Mouse (Mus musculus): Measurements from ENCODE around the gene Hsd3b7.
"Not testable (repeated sequence)": the region's sequence is repeated elsewhere in the genome, so short reads cannot be mapped to it uniquely, and the experiment has no call there.

Hsd3b7 gene

DNA sequence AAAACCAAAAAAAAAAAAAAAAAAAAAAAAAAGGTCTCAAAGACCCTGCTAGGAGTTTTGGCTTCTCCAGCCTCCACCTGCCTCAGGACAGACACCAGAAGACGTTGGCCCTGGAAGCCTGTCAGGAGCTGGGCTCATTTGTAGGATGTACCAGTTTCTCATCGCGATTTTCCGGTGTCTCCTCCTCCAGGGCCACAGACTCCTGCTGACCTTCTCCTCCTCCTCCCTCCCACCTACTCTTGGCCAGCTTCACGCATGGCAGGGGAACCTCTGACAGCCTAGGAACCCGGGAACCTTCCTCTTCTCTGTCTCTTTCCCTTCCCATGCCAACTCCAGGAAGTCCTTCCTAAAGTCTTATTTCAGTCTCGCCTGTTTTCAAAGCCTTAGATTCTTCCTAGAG, 16.6 kb downstream of the Hsd3b7 start:
- no peak for DNase-seq (ENCODE audit: low spot score)

DNA sequence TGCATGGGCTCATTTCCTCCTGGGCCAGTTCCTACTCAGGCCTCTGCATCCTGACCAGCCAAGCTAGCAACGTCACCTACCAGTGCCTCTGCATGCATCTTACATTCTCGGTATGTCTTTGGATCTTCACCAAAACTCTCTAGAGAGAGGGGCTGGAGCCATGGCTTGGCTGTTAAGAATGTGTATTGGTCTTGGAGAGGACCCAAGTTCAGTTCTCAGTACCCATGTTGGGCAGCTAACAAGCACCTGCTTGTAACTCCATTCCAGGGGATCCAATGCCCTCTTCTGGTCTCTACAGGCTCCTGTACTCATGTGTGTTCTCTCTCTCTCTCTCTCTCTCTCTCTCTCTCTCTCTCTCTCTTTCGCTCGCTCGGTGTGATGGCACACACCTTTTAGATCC, 17.4 kb downstream of the Hsd3b7 start:
- DNase-seq (ENCODE audit: low spot score) = no peak

DNA sequence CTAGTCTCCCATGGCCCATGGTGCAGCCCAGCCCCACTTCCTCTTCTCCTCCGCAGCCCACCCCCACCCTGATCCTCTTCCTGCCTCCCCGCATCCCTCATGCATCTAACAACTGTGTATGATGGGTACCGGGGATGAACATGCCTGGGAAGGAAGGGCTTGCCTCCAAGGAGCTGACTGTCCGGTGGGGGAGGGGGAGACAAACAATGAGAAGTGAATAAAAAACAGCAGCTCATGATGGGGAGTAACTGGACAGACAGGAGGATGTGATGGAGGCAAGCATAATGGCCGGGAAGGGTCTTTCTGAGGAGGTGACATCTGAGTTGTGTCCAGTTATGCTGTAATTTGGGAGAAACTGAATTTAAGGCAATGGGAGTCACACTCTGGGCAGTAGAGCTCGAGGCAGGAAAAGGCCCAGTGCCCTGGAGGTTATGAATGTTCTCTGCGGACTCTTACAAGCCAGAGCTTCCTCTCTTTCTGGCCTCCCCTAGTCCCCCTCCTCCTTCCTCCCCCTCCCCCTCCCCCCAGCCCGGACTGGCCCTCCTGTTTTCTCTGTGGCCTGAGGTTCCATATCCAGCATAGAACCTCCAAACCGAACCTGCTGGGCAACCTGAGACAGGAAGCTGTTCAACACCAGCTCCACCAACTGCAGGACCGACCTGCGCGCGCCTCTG, 20.6 kb downstream of the Hsd3b7 start:
- no peak for DNase-seq (ENCODE audit: low spot score)

DNA sequence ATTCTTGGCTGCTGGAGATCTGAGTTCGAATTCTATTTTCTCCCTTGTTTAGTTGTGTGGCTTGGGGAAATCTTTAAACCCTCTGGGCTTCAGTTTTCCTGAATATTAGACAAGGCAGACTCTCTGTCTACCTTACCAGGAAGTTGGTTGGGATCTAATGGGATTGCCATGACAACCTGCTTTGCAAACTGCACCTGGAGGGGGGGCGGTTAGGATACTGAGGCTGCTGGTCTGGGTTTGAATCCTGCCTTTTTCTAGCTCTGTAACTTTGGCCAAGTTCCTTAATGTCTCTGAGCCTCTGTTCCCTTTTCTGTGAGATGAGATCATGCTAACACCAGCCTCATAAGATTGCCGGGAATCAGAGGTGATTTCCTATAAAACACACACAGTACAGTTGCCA, 22.1 kb downstream of the Hsd3b7 start:
- DNase-seq (ENCODE audit: low spot score) = no peak

DNA sequence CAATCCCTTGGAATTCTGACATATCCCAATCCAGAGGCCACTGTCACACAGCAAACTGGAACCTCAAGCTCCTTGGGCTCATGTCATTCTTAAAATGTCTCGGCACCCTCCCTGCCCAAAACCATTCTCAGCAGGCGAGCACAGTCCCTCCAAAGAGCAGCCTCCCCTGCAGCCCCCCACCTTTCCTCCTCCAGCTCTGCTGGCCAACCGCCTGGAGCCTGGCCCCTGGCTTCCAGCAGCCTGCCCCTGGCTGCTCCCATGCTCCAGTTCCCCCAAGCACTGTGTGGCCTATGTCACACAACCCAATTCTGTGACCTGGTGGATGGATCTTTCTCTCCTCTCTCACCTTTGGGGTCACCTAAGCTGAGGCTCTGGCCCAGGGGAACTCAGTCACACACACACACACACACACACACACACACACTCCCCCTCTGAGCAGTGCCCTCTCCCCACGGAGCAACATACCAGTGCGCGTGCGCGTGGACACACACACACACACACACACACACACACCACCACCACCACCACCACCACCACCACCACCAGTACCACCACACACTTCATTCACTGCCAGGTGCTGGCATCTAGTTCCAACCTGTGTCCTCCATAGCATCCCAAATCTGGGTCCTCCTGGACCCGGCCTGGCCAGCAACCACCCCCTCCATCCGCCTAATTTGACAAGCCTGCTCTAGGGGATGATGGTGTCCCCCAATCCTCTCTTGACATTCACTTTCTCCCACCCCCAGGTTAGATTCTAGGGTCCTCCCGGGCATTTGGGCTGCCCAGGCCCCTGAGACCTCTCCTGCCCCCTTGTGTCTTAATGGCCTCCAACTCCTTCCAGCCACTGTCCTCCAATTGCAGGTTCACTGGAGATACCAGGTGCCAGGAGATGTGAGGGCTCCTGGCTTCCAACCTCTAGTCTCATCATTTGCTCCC, 23.1 kb downstream of the Hsd3b7 start:
- peak; percentile 16 for DNase-seq (ENCODE audit: low spot score)

DNA sequence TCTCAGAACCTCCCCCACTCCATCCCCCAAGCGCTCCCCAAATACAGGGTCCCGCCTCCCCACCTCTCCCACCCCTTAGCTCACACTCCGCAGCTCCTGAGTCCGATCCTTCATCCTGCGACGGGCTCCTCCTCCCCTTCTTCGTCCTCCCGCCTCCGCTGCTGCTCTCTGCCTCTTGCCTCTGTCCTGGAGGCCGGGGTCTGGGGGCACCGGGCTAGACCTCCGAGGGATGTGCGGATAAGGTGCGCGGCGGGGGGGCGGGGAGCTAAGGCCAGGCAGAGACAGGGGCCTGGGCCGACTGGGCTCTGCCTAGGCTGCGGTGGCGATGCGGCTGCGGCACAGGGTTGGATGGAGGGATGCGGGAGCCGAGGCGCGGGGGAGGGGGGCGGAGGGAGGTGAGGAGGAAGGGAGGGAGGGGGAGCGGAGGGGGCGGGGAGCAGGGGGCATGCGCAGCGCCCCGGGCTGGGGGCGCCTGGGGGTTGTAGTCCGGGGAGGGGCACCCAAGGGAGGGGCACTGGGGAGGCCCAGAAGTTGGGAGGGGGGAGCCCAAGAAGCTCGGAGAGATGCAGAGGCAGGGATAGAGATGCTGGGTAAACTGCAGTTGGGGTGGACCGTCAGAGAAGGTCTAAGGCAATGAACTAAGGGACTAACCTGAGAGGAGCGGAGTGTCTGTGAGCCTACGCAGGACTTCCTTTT, 23.9 kb downstream of the Hsd3b7 start, which contains the start of the genes Stx4a and Stx1b:
Gene Stx4a, plus strand, starts transcription at position 119 of the 696 bp plus-strand sequence.
Gene Stx1b, minus strand, starts transcription at position 374 of the 696 bp plus-strand sequence.
- peak; percentile 68 for DNase-seq (ENCODE audit: low spot score)

DNA sequence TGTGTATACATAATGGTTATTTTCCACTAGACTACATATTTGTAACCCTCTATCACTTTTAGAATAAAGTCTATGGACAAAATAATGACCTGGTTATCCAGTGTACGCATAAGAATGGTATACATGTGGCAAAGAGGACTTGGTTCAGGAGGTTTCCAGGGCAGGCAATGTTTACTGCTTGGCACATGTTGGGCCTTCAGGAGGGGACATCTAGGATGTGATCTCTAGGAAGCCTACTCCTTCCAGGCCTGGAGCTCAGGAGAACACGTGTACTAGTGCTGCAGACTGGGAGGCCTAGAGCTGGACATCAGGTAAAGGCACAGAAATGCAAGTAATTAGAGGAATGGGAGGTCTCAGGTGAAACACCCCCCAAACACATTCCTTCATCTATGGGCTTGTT, 35.1 kb downstream of the Hsd3b7 start:
- no peak for DNase-seq (ENCODE audit: low spot score)

DNA sequence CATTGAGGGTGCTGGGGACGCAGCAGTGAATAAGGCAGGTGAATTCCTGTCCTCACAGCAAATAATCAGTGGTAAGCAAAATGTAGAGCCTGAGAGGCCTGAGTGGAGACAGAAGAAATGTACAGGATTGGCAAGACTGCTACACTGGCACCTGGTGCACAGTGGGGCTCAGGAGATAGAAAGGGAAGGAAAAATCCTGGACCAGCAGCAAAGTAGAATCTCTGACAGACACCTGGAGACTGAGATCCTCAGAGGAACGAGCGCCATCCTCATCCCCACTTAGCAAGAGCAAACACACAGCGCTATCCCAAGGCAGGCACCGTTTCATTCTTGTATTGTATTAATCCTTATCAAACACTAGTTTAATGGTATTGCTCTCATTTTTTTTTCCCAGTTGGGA, 37.1 kb downstream of the Hsd3b7 start:
- no peak for DNase-seq (ENCODE audit: low spot score)

DNA sequence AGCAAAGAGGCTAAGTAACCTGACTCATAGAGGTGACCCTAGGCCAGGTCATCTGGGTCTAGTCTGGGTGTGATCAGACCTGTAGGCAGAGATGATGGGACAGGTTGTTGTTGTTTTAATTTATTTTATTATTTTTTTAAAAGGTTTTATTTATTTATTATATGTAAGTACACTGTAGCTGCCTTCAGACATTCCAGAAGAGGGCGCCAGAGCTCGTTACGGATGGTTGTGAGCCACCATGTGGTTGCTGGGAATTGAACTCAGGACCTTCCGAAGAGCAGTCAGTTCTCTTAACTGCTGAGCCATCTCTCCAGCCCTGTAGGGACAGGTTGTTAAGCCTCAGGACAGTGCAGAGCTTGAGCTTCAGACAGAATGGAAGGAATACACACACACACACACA, 37.5 kb downstream of the Hsd3b7 start:
- not testable (repeated sequence) for DNase-seq (ENCODE audit: low spot score)

DNA sequence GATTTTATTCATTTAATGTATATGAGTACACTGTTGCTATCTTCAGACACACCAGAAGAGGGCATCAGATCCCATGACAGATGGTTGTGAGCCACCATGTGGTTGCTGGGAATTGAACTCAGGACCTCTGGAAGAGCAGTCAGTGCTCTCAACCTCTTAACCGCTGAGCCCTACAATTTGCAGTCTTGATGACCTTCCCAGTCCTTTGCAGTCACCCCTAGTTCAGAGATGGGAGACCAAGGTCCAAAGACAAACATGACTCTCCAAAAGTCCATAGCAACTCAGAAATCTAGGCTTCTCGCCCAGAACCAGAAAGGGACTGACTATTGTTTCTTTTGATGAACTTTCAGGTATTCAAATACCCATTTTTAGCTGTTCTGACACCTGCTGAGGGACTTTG, 39.6 kb downstream of the Hsd3b7 start:
- DNase-seq (ENCODE audit: low spot score) = not testable (repeated sequence)

DNA sequence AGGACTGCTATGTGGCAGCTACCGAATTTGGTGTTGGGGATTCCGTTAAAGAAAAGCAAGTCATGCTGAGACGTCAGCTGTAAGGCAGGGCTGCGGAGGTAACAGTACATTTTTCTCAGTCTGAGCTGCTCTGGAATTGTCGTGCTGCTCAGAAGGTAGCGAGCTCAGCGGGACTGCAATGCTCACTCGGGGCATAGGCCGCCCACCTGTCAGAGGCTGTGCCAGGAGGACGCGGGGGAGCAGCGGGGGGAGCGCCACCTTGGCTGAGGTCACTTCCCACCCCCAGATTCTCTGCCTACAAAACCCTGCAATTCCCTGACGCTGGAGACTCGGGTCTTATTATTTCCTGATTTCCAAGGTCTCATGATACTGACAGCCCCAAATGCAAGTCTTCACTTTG, 40.5 kb downstream of the Hsd3b7 start:
- DNase-seq (ENCODE audit: low spot score) = peak; percentile 16

DNA sequence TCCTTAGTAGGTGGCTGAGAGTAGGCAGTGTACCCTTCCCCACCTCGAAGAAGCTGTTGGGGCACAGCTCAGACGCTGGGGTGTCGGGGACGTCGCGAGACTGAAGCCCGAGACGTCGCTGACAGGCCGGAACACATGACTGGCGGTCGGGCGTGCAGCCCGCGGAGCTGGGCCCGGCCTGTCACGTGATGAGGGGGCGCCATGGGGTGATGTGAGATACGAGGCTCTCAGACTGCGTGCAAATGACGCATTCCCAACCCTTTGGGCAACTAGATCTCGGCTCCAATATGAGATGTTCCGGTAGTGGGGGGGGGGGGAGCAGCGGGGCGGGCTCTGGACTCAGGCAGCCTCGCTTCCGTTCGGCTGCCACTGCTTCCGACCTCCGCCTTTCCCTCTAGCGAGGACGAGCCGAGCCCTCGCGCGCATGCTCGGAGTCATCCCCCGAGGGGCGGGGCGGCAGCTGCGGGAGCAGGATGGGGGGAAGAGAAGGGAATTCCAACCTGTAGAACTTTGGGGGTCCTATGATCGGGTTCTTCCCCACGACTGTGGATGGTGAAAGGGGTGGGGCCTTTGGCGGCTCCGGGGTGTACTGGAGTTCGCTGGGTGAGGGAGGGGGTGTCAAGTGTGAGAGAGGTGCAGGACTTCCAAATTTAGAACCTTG, 41.1 kb downstream of the Hsd3b7 start:
- peak; percentile 93 for DNase-seq (ENCODE audit: low spot score)

DNA sequence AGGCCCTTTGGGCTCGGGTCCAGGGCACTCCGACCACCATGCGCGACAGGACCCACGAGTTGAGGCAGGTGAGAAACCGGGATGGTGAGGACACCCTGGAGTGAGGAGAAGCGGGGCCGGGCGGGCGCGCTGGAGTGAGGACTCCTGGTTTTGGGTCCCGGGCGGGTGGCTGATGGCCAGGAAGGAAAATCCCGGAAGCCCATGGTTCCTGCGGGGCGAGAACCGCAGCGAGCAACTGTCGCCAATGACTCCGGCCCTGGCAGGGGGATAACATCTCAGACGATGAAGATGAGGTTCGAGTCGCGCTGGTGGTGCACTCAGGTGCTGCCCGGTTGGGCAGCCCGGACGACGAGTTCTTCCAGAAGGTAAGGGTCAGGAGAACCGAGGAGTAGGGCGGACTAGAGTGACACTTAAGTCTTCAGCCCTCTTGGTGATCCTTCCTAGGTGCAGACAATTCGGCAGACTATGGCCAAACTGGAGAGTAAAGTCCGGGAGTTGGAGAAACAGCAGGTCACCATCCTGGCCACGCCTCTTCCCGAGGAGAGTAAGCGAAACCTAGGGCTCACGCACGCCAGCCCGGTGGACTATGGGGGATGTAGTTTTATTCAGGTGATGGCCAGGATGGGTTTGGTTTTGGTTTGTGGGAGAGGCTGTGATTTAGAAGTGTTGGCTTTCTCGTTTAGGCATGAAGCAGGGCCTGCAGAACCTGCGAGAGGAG, 41.8 kb downstream of the Hsd3b7 start:
- DNase-seq (ENCODE audit: low spot score) = peak; percentile 90

DNA sequence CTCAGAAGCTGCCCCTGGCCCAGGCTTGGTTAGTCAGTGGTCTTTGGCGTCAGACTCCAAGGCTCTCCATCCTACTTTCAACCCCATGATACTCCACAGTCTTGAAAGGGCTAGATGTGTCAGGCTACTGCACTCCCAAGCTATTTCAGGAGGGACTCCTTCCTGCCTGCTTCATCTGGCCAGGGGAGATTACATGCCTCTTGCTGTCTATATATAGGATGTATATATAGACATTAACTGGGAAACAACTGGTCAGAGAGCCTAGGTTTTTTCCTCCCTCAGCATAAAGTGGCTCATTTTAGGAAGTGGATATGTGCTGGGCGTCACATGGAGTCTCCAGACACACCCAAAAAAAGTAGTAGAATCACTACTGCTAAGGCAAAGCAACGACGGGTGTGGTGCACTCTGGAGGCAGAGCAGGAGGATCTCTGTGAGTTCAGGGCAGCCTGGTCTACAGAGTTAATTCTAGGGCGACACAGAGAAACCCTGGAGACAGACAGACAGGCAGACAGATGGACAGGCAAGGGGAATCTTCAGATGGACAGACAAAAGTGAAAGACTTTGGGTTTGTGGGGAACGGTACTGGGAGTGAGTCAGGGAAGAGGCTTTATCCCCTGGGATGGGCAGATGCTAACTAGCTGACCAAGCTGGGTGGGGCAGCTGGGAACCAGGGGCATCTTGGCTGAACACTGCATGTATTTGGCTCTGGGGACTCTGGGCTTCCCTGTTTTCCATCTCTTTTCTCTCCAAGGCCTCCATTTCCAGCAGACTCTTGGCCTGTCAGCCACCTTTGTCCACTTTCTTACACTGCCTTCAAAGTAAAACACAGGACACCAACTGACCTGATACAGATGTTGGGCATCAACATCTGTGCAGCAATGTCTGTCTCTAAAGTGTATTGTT, 49.8 kb downstream of the Hsd3b7 start:
- no peak for DNase-seq (ENCODE audit: low spot score)

DNA sequence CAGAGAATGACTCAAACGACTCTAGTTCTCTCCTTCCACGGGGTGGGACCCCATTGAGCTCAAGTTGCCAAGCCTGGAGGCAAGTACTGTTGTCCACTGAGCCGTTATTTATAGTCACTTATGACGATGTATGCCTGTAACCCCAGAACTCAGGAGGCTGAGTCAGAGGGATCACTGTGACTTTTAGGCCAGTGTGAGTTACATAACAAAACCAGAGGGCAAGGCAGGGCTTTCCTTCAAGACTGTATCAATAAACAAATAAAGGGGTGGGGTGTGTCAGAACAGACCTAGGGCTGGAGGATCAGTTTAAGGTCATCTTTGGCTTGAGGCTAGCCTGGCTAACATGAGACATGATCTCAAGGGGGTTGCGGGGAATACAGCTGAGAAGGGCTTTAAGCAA, 50.5 kb downstream of the Hsd3b7 start:
- DNase-seq (ENCODE audit: low spot score) = no peak
